Mouse (Mus musculus) ES-E14 (cell line): ENCODE measurements around the gene E330014E10Rik. TPM values are rescaled to one million over a fixed set of nuclear protein-coding genes. Genes with fewer than 3 reads are reported as not detected.
"Not testable (repeated sequence)": the region's sequence is repeated elsewhere in the genome, so short reads cannot be mapped to it uniquely, and the experiment has no call there.

Experiments used
- DNase-seq: peaks from one replicate; pipeline ENCODE4 v3.0.0-alpha.2; 2013; ENCODE audit warnings: low read depth, low spot score
- H3K27ac ChIP-seq: 2 replicates; pipeline ENCODE4 v1.5.1; 2012; ENCODE audit warnings: low read depth, mild to moderate bottlenecking, low read length, moderate library complexity, mixed read lengths; ENCODE audit not compliant: poor library complexity, insufficient read depth, severe bottlenecking
- H3K36me3 ChIP-seq: 2 replicates; pipeline ENCODE4 v1.6.1; 2012; ENCODE audit warnings: mild to moderate bottlenecking, low read length, moderate library complexity, mixed read lengths; ENCODE audit not compliant: control insufficient read depth, poor library complexity, insufficient read depth, severe bottlenecking
- H3K4me1 ChIP-seq, 2 experiments: fragments of 150-350 bp in 1 of 2; sonication (generic) in 1 of 2; 2 replicates each; pipeline ENCODE4 v1.6.1; 2012; ENCODE audit warnings: low read length in 2 of 2, mild to moderate bottlenecking in 1 of 2, mixed read lengths in 1 of 2; ENCODE audit not compliant: control insufficient read depth in 2 of 2, insufficient read depth in 2 of 2, poor library complexity in 1 of 2
- H3K4me3 ChIP-seq, 2 experiments: fragments of 150-350 bp in 1 of 2; sonication (generic) in 1 of 2; 2 replicates each; pipeline ENCODE4 v1.5.1; 2012; ENCODE audit warnings: low read length in 2 of 2, low read depth in 1 of 2, mild to moderate bottlenecking in 1 of 2, mixed read lengths in 1 of 2; ENCODE audit not compliant: insufficient read depth in 1 of 2, poor library complexity in 1 of 2, severe bottlenecking in 1 of 2
- H3K9ac ChIP-seq: 2 replicates; pipeline ENCODE4 v1.6.1; 2012; ENCODE audit warnings: low read depth, mild to moderate bottlenecking, low read length, mixed read lengths; ENCODE audit not compliant: poor library complexity, insufficient read depth, severe bottlenecking
- H3K9me3 ChIP-seq: fragments of 150-350 bp; sonication (generic); 2 replicates; pipeline ENCODE4 v1.6.1; 2012; ENCODE audit warnings: low read depth, mild to moderate bottlenecking, low read length; ENCODE audit not compliant: control insufficient read depth, insufficient read depth
- CHD2 ChIP-seq: IDR thresholded peaks from 2 replicates; pipeline ENCODE4 v1.6.1; 2014; ENCODE audit warnings: mild to moderate bottlenecking, low read depth, low read length, inconsistent platforms
- MAFK ChIP-seq: IDR thresholded peaks from 2 replicates; pipeline ENCODE4 v1.6.1; 2014; ENCODE audit warnings: mild to moderate bottlenecking, low read depth, low read length, inconsistent platforms; ENCODE audit not compliant: insufficient read depth
- ZC3H11A ChIP-seq: IDR thresholded peaks from 2 replicates; pipeline ENCODE4 v1.6.1; 2012; ENCODE audit warnings: low read depth, mild to moderate bottlenecking, inconsistent platforms, low read length, borderline replicate concordance
- ZNF384 ChIP-seq: IDR thresholded peaks from 2 replicates; pipeline ENCODE4 v1.6.1; 2012; ENCODE audit warnings: low read depth, low read length, inconsistent platforms
- in situ Hi-C, 2 experiments: fragments of 600-800 bp; cut with MboI; formaldehyde crosslinking; loops; one replicate each; pipeline ENCODE4 v1.15.1; 2025; ENCODE audit warnings: low sequenced_read_pairs in 2 of 2, inconsistent platforms in 1 of 2; ENCODE audit not compliant: unreplicated experiment in 2 of 2
- total RNA-seq: library from RNA; depleted of rRNA; stranded (reverse); fragments of 300-350 nt; gene quantifications from 2 replicates; pipeline ENCODE4 v1.2.3, GENCODE M21; 2012; rRNA removed

Gene E330014E10Rik
- total RNA-seq = not detected in 2 replicates

DNA sequence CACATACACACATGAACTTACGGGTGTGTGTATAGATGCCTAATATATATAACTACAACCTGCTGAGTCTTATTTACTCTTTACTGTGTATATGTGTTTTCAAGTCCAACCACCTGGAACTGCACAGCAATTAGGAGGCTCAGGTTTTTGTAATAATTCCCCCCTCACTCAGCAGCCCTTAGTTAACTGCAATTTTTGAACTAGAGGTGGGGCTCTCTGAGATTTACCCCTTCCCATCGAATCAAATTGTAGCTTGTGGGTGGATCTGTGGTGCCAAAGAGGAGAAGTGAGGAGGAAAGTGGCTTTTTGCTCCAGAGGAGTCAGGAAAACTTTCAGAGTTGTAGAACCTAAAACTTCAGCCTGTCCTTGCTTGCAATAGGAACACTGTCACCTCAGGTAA is at the start of gene E330014E10Rik:
Gene E330014E10Rik, plus strand, starts transcription at position 301 of the 400 bp plus-strand sequence.
- DNase-seq, in situ Hi-C loops, H3K4me1 ChIP-seq, H3K36me3 ChIP-seq, H3K4me3 ChIP-seq, H3K27ac ChIP-seq, H3K9me3 ChIP-seq, H3K9ac ChIP-seq: not testable (repeated sequence)

GRCm38 (mm10) chr5:95736073-95736472 is 39.7 kb upstream of the E330014E10Rik start, which contains the start of gene Gm7978:
Gene Gm7978 (minus strand): TSS chr5:95736173.
- DNase-seq, H3K4me1 ChIP-seq, H3K9me3 ChIP-seq: not testable (repeated sequence)

DNA sequence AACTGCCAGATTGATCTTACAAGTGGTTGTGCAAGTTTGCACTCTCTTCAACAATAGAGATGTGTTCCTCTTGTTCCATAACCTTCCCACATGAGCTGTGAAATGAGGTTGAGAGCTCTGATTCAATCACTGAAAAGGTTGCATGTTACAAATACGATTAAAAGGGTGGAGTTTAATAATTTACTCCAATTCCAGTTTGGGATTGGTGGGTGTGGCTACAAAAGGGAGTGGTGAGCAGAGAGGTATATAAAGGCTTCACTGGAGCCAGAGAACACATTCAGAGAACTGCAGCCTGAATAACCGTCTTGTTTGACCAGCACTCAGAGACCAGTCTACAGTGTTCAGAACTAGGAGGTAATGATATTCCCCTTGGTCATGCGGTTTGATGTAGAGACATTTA is 34.1 kb upstream of the E330014E10Rik start, which contains the start of gene Gm7982:
Gene Gm7982, plus strand, starts transcription at position 301 of the 400 bp plus-strand sequence.
- H3K27ac ChIP-seq, H3K9me3 ChIP-seq, H3K4me3 ChIP-seq, in situ Hi-C loops, H3K9ac ChIP-seq, H3K4me1 ChIP-seq, DNase-seq, H3K36me3 ChIP-seq: not testable (repeated sequence)

More at GRCm38 (mm10) chr5:95736073-95736472, 39.7 kb upstream of the E330014E10Rik start, which contains the start of gene Gm7978:
- H3K9ac ChIP-seq, H3K4me3 ChIP-seq, H3K36me3 ChIP-seq, in situ Hi-C loops, H3K27ac ChIP-seq: not testable (repeated sequence)

DNA sequence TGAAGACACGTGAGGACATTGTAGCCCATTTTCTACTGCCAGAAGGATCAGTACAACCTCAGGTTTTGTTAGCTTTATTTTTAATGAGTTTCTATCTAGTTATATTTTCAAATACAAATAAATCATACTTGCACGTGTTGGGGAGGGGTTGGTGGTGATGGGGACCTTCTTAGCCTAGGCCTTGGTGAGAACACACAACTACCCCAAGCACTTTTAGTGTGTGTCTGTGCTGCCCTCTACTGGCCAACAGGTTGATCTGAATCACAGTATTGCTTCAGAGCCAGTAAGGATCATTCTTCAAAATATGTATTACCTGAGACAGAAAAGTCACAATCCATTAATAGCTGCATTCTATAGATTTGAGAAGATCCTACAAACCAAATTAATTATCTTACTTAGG is 35.1 kb downstream of the E330014E10Rik start:
- in situ Hi-C loops, DNase-seq, H3K4me1 ChIP-seq, H3K9me3 ChIP-seq, H3K4me3 ChIP-seq, H3K27ac ChIP-seq, H3K36me3 ChIP-seq, H3K9ac ChIP-seq: not testable (repeated sequence)

DNA sequence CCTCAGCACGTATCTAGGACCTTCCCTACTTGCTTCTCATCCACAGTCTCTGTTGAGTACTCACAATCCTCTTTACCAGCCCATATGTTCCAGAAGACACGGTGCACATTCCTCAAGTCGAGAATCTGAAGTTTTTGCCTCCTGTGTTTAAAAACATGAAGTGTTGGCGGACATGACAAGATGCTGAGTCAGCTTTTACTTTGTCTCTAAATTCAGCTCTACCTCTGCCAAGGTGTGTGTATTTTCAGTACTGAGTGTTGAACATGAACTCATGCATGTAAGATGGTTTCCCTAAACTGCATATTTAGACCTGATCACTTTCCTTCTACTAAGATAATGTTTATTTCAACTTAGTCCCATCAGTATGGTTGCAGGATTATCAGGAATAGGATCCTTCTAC is 60.8 kb downstream of the E330014E10Rik start:
- Histone ChIP-seq H3K27ac (no peak overlapping the region), H3K9ac (no peak overlapping the region), H3K4me3 (no peak overlapping the region), H3K36me3 (no peaks in the 10 kb centered on the region), H3K4me1 (no peaks in the 10 kb centered on the region), H3K9me3 (no peaks in the 10 kb centered on the region)
- in situ Hi-C loops = no loop called here
- no peak for TF ChIP-seq ZNF384
- peak; percentile 91 for TF ChIP-seq MAFK
- no peak for TF ChIP-seq ZC3H11A
- DNase-seq = no peak

GRCm38 (mm10) chr5:95854030-95854429 is 78.2 kb downstream of the E330014E10Rik start:
- Histone ChIP-seq H3K9ac (no peak overlapping the region), H3K4me1 (no peaks in the 10 kb centered on the region), H3K9me3 (no peaks in the 10 kb centered on the region), H3K27ac (no peak overlapping the region), H3K36me3 (no peaks in the 10 kb centered on the region), H3K4me3 (no peak overlapping the region)
- no peak for DNase-seq
- in situ Hi-C loops = no loop called here
- TF ChIP-seq CHD2 = no peak
- TF ChIP-seq ZC3H11A = no peak
- TF ChIP-seq MAFK = no peak
- TF ChIP-seq ZNF384 = no peak

Other genes with a start within 250 kb of the E330014E10Rik start
- gene Gm7971, start 181.1 kb upstream of the E330014E10Rik start, total RNA-seq = 2.4 and 2.7 TPM in 2 replicates
- 1.0 and 1.3 TPM in 2 replicates for gene Gm7978, start 39.8 kb upstream of the E330014E10Rik start, total RNA-seq
- gene Gm7982, start 34.0 kb upstream of the E330014E10Rik start, total RNA-seq = 0.58 and 1.5 TPM in 2 replicates
- gene Cxcl13, start 181.0 kb downstream of the E330014E10Rik start, total RNA-seq = not detected in 2 replicates